Mouse (Mus musculus) adrenal gland, adult 8-10 months (tissue): ENCODE results near the gene Hhatl. TPM values are rescaled to one million over a fixed set of nuclear protein-coding genes. Genes with fewer than 3 reads are reported as not detected.

ENCODE experiments used
- DNase-seq: peaks from one replicate; pipeline ENCODE4 v3.0.0; 2022
- total RNA-seq, 4 experiments: library from RNA; stranded (reverse); gene quantifications; 2 replicates each; pipeline ENCODE4 v1.2.4; 2022

Gene Hhatl
- total RNA-seq, result under 1 TPM in 1 of 4 experiments, not detected in 3; 0.59 TPM

DNA sequence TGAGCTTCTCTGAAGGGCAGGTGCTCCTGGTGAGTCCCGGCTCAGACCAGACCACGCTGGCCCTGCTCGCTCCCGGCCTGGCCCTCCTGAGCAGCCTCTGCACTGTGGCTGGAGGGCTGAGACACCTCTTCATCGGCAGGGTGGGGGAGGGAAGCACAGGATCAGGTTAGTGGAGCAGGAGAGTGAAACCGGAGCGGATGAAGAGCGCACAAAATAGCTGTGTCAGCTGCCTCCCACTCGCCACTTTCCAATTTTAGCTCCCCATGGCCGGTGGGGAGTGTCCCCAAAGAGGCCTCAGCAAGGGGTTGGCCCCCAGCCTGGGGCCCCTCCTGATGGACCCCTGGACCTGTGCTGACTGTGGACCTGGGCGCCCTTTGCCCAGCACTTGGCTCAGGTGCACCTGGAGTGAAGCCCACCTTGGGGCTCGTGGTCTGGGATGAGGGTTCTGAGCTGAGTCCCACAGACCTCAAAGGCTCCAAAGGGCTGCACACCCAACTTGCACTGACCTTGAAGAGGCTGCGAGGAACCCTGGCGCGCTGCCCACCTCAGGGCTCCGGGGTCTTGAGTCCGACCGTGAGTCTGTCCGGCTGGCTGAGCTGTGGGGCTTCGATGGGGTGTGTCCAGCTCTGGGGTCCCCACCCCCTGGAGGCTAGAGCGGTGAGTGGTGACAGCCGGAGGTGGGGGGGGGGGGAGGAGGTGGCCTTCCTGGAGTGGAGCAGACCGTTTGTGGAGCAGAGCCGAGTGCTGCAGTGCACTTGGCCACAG, at the start of gene Hhatl:
Gene Hhatl (minus strand): TSS at position 751 of the 765 bp plus-strand sequence.
- DNase-seq, result no peak

DNA sequence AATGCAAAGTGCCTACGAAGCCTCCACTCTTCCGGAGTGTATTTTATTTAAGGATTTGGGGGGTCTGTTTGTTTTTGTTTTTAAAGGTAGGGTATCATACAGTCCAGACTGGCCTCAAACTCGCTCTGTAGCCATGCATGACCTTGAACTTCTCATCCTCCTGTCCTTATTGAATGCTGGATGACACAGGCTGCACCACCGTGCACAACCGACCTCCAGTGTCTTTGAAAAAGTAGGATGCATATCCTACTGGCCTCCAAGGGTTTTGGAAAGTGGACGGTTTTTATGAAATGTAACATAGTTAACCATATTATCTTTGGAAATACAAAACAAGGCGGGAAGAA, 47.3 kb upstream of the Hhatl start:
- DNase-seq, result no peak

DNA sequence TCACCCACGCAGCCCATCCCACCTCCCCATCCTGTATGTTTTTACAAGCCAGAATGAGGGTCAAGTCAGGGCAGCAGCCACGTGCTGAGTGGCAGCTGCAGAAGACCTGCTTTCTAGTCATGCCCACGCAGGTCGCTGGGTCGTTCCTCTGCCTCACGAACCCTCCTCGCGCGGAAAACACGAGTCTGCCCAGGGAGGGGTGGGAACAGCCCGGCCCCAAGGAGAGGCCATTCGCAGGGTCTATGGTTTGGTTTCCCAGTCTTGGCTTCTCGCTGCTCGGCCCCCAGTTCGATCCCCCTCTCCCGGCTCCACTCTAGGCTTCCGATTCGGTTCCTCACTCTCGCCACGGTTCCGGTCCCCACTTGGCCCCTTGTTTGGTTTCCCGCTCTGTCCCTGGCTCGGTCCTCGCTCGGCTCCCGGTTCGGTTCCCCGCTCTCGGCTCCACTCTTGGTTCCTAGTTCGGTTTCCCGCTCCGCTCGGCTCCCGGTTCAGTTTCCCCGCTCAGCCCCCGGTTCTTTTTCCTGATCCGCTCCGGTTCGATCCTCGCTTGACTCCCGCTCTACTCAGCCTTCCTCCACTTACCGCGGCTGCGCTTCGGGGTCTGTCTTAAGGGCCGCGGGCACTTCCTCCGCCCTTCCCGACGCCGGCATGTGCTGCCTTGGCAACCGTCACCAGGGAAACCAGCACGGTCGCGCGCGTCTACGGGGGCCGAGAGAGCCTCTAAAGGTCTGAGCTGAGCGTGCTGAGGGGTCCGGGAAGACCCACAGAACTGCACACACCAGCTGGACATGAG, 46.7 kb upstream of the Hhatl start, which contains the start of gene Ccdc13:
Gene Ccdc13 (minus strand): TSS at position 633 of the 793 bp plus-strand sequence.
- DNase-seq, result peak; percentile 69

DNA sequence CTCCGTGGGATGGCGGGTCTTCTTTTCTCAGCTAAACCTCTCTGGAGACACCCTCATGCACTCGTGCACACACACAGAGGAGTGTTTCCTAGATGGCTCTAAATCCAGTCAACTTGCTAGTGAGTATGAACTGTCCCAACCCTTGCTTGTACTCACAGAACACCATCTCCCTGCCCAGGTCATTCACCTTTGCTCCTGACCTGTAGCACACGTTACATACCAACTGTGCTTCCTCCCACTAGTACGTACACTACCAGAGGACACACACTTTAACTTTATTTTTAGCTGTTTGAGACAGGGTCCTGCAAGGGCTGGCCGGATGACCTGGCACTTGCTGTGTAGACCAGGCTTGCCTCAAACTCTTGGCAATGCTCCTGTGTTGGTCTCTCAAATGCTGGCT, 45.7 kb upstream of the Hhatl start:
- DNase-seq, result no peak

DNA sequence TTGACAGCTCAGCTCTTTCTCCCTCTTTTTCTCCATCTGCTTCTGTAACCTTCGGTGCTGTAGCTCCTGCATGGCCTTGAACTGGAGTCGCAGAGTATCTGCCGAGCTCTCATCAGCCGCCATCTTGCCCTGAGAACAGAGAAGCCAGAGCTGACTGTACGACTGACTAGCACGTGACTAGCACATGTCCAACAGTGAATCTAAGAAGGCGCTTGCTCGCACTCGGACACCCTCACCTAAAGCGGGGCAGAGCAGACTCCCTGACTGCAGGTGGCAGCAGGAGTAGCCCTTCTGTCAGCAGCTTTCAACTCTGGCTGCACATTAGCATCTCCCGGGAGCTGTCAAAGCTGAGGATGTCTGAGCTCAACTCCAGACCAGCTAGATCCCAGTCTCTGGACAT, 41.5 kb upstream of the Hhatl start:
- DNase-seq, result no peak

DNA sequence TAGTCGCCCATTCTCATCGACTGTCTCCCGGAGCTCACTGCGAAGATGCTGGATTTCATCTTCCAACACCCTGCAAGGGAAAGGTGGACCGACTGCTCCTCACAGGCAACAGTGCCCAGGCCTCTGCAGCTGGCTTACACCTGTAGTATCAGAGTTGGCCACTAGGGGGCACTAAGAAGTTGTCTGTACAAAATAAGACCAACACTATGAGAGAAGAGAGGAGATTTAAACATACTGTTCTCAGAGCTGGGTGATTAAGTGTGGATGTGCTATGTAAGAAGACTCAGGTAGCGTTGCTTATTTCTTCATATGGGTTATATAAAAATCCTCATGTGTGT, 38.6 kb upstream of the Hhatl start:
- peak; percentile 61 for DNase-seq

DNA sequence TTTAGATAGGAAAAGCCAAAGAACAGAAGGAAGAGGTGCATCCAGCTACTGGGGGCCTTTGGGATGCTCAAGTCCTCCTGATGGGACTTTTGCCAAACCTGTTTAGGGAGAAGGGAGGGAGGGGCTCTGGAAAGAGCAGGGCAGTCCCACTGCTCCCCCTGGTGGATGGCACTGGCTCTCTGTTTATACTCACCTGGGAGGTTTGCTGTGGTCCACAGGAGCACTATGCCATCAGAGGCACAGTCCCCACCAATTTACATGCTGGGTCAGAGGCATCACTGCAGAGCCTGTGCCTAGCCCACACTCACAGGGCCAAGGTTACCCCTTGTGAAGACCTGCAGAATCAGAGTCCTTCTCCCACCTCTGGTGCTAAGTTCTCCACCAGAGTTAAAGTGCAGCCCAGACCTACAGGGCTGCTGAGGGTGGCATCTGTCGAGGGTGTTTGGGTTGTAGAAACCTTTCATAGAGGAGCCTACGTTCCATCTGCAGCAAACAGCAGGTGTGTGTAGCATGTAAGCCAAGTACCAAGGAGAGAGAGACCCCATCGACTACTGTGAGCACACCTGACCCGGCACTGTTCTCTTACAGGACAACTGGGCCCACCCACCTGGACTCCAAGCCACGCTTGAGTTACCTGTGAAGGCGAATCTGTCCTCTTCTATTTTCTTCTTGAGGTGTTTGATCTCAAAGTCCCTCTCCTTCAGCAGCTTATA, 38.1 kb upstream of the Hhatl start:
- no peak for DNase-seq

DNA sequence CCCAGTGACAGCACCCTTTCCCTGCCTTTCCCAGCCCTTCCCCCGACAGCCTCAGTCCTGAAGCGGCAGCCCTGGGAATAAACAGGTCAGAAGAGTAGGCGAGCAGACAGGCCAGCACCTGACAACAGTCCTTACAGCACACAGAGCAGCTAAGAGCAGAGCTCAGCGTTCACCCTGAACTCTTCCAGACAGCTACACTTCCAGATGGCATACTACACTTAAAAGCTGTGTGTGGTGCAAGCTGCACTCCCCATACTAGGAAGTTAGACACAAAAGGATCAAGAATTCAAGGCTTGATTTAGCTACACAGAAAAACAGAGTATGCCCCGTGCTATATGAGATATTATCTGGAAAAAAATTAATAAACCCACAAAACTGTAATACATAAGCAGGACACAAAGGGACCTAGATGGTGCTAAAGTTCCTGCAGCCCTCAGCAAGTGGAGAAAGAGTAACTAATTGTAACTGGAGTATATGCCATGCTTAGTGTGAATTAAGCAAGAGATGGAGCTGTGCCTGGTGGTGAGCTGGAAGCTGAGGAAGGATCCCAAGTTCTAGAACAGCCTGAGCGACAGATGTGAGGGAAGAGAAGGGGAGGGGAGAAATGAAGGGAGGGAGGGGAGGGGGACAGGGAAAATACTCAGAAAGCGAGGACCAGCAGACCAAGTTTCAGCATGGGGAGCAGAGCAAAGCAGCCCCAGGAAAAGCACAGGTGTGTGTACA, 37.1 kb upstream of the Hhatl start:
- no peak for DNase-seq

DNA sequence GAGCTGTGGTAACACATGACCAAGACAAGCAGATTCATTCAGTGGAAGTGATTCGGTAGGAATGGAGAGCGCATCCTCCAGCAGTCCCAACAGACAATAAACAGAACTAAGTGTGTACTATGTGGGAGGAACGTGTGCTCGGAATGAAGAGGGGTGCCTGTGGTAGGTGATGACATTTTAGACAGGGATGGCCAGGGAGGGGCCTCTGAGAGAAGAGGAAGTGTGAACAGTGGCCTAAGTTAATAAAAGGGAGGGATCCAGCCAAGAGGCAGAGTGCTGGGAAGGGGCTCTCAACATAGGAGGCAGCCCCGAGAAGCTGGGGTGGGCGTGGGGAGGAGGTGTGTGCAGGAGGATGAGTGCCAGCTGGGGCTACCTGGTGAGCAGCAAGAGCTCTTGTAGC, 36.0 kb upstream of the Hhatl start:
- no peak for DNase-seq

DNA sequence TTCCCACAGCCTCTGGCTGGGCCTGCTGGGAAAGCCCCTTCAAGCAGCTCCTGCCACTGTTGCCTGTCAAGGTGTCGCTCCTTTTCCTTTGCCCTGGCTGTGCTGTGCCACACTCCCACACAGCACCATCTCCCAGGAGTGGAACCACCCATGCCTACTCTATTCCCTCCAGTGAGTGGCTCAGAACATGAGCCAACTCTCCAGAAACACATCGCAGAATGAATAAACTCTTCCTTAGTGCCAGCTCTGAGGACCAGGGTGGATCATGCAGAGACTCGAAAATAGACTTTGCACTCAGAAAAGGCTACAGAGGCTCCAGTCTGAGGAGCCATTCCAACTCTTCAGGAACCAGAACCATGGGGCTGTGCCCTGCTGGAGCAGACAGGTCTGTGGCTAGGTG, 34.0 kb upstream of the Hhatl start:
- DNase-seq, result no peak

DNA sequence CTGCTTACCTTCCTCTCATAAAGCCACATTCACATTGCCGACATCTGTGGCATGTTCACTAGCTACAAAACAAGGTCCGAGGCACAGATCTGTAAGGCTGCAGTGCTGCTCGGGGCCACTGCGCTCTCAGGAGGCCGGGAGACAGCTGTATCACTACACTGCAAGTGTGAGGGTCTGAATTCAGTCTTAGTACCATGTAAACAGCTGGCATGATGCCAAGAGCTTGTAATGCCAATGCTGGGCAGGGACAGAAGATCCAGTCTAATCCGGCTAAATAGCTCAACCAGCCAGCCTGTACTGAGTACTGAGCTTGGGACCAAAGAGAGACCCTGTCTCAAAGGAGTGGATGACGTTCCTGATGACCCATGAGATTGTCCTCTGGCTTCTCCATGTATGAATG, 31.7 kb upstream of the Hhatl start:
- no peak for DNase-seq

DNA sequence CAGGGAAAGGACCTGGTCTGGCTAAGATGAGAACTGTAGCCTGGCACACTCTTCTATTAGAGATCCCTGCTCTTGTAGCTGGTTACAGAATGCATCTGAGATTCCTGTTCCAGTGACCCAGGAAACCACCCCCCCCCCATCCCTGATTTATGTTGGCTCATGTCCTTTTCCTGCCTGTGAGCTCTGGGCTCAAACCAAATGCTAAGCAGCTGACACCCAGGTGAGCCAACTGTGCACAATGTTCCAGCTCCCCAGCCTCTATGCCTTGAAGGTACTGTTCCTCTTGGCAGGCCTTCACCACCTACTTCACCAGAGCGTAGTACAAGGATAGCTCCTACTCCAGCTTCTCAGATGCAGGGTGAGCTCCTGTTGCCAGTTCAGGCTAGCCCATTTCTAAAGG, 30.7 kb upstream of the Hhatl start:
- no peak for DNase-seq

DNA sequence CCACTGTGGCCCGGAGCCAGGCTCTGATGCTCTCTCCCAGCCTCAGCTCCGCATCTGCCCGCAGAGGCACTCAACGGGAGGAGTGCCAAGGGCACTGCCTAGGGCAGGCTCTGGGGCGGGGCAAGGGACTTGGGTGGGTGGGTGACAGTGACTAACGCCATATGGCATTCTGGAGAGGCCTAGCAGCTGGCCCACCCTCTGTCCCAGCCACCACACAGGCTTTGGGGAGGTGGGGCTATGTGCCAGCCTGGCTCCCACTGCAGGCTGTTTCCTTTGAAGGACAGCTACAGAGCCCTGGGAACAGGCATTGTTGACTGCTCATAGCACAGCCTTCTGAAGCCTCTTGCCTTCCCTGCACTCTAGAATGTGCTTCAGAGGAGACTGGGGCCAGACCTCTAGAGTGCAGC, 30.3 kb upstream of the Hhatl start:
- DNase-seq, result no peak

DNA sequence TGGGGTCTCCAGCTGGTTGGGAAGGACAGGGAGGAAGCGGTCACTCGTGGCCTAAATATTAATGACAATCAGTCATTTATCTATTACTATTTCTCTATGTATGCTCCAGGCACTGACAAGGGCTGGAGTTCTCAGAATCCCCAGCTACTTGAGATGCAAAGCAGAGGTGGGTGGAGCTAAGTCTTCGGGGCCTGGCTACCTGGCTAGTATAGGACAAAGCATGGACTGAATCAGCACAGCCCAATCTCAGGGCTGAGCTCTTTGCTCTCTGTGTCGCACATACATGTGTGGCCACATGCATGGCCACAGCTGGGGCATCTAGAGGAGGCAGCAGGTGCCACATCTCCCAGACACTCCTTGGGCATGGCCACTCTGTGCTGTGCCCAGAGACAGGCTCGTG, 28.5 kb upstream of the Hhatl start:
- DNase-seq, result no peak

DNA sequence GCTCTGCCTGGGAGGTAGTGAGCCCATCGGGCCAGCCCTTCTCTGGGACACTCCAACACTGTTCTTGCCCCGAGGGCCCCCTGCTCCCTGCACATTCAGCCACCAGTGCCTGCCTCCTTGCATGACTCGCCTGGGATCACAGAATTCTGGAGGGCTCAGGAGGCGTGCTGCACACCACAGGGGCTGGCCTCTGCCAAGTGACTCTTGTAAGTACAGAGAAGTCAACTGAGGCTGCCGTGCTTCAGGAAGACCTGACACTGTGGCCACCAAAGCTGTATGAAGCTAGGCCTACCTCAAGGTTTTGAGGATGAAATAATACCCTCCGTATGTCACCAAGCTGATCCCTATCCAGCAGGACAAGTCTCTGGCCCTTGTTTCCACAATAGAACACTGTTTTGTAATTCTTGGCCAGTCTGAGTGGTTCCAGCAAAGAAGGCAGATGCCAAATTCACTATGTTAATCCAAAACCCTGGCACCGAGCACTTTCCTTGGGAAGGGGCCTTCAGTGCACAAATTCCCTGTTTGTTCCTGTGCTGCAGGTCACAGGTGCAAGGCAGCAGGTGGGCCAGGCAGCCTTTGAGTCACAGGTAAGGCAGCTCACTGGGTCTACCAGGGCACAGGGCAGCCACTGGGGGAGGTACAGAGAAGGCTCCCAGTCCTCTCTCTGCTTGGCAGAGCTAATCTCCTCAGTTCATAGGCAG, 27.6 kb upstream of the Hhatl start:
- DNase-seq, result no peak

DNA sequence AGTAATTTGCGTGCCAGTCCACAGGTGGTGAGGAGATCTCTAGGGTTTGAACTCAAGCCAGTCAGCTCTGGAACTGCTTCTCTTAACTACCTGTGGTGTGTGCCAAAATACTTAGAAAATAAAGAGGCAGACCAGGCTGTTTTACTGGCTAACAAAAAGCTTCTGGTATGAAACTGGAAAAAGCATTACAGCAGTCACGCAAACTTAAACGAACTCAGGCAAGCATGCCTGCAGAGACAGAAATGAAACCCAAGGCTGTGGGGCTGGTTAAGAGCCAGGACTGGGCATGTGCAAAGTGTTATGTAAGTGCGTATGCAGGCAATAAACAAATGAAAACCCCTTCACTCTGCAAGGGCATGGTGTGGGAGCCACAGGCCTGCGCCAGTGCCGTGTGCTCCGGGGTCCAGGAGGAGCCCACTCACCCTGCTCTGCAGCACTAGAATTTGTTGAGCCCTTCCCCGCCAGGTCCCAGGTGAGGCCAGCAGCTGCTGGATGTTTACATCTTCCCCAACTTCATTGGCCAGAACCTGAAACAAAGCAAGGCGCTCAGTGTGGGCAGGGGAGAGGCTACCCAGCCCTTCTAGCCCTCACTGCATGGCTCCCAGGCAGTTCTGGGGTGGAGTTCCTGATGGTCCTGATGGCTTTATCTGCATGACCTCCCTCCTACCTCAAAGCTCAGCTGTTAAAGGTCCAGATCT, 26.9 kb upstream of the Hhatl start:
- peak; percentile 63 for DNase-seq

DNA sequence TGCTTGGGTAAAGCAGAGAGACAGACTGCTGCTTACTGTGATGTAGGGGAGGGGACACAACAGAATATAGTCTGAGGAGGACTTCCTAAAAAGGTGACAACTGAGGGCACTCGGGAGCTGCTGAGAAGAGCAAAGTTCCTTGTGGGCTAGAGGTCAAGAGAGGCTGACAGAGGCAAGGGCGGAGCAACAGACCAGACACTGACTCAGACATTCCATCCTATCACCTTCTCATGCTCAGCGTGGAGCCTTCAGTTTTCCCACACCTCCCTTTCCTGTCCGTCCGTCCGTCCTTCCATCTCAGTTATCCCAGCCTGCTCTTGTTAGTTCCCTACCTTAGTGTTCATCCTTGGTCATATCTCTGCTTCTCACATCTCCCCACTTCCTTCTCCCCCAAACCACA, 22.9 kb upstream of the Hhatl start:
- DNase-seq, result no peak

DNA sequence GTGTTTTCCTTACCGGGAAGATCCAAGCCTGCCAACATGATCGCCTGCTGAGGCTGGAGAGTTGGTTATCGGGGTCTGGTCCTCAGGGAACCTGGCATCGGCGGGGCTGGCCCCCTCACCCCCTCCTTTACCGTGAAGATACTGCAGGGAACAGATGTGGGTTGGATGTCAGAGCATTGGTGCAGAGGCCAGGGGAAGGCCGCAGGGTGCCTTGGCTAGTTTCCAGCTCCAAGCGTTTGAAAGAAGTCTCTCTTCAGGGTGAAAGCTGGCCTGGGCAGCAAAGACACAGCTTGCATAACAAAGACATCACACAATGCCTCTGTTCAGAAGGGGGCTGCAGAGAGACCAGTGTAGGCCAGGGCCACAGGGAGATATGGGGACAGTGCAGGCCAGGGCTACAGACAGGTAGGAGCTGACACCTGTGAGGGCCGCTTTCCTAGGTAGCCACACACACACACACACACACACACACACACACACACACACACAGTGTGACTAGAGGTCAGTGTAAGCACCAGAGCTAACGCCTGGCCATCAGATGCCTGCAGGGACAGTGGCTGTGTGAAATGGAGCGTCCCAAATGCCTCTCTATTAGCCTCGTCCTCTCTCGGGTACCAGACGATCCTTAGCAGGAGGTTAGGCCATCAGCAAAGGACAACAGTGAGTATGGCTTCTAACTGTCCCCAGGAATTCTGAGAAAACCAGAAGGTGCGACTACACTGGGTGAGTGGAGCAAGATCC, 17.9 kb upstream of the Hhatl start:
- DNase-seq, result no peak

DNA sequence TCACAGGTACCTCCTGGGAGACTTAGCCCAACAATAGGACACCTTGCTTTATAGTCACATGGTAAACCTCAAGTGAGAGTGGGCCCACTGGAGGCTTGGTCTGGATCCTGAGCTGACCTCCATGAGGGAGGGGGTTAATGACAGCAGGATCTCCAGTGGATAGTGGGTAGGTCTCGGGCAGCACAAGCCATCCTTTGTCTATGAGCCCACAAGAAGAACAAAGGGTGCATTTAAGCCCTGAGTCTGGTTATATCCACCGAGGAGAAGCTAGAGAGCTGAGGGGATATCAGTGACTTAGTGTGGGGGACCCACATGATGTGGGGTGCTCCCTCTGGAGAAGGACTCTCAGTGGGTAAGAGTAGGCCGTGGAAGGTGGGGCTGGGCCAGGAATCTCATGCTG, 16.2 kb upstream of the Hhatl start:
- DNase-seq, result no peak

DNA sequence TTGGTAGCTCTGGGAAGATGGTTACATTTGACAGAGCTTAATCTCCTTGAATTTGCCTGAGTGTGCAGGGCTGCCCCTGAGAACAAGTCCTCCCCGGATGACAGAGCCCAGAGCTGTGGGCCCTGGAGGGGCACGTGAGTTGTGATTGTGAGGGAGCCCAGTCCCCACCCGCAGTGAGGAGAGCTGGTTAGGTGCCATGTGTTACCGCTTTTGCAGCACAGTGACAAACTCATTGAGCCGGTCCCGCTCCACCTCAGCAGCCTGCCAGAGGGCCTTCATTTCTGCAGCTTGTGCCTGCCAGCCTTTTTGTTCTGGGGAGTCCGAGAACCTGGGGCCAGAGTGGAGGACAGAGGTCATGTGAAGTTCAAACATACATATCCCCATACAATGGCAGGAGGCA, 15.6 kb upstream of the Hhatl start:
- no peak for DNase-seq

DNA sequence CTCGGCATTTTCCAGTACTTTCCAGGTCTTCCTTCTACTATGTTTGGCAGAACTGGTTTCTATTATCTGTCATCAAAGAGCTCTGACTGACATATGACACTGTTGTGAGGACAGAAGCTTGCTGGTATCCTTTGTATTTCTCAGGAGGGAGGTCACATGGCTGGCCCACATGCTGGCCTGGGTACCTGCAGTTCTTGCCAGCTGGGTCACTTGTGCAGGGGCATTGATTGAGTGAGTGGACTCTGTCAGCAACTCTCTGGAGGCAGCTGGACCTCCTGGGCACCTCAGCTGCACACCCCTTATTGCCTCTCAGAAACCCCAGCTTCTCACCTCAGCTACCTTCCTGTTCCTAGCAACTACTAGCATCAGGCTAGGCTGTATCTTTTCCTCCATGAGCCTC, 15.2 kb upstream of the Hhatl start:
- DNase-seq, result no peak
